Mouse (Mus musculus) urinary bladder, adult 18-20 months (tissue): ENCODE measurements at regions not wholly inside any gene's neighbourhood (a gene's known extent, or its start where the extent isn't known, plus 50 kb on each side); places are given as distances from the start of the nearest gene placed in this dataset.

Experiments used
- DNase-seq, 2 experiments: peaks; one replicate each; pipeline ENCODE4 v3.0.0; 2022; ENCODE audit warnings: low spot score in 2 of 2, mixed read lengths in 2 of 2

DNA sequence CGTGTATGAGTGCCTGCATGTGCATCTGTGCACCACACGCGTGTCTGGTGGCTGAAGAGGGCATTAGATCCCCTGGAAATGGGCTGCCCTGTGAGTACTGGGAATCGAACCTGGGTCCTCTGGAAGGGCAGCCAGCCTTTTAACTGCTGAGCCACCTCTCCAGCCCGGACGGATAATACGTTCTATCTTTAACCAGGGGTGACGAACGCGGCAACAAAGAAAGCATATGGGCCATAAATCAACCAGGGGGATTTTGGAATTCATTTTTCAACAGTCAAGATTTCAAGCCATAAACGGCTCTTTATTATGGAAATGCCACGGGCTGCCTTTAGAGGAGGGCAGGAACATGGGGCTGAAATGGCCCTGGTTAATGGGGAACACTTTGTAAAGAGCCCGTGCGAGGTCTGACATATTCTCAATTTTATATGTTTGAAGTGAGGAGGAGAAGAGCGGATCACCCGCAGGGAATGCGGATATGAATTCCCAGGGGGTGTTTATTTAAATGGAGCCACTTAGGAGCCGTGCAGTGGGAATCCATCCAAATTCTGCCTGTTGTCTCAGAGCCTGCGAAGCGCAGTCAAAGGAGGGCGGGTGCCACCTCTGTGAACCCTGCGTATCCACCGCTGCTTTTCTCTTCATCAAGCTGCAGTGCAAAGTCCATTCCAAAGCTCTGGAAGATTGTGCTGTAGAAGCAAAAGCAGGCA, 118.0 kb upstream of the Sulf2 start:
- no peak for DNase-seq

DNA sequence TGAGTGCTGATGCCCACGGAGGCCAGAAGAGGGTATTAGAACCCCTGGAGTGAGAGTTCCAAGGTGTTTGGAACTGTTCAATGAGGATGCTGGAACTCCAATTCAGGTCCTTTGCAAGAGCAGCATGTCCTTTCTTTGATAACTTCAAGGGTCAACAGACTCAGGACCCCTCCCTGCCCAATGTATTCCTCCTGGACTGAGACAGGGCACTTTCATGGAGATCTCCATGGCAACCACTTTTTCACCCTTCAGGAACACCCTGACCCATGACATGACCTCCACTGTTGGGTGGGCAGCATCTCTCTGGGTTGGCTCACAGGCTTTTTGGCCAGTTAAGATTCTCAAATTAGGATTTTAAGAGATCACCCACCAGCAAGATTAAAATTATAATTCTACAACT, 117.4 kb upstream of the Sulf2 start:
- no peak for DNase-seq

DNA sequence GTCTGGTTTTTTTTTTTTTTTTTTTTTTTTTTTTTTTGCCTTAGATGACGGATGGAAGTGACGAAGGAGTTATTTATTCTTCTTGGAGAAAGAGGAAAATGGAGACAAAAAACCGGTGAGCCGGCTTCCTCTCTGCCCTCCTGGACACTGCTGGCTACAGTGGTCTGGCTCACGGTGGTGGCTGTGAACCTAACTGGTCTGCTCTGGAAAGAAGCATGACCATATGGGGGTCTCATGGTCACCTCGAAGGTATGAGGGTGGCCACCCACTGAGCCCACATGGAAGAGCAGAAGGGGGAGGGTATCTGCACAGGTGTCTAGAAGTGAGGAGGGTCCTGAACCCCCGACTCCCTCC, 116.7 kb upstream of the Sulf2 start:
- no peak for DNase-seq

DNA sequence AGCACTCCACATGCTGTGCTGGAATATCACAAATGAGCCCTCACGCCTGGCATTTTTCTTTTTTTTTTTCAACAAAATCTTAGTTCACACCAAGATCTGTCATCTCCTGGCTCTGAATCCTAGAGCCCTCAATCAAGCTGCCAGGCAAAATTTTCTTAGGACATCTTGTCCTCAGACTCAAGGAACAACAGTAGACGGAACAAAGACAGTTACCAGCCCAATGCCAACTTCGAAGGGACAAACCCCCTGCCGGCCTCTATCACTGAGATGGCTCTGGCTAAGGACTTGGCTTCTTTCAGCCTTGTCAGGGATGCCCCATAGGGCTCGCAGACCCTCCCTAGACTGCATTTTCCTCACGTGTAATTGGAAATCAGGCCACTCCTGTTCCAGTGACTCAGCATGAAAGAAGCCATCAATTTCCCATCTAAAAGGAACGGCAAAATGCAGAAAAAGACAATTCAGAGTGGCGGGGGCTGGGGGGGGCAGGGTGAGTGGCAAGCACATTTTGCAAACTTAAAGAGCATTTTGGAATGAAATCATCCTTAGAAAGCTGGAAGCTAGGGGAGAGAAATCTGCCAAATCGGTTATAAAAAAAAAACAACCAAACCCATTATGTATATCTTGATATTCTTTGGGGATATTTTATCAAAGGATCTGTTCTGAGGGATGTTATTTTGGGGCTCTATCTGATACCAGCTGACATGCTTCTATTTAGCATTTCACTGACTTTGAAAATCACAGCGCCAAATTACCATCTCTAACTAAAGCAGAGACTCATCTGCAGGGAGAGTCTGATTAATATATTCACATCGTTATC, 116.1 kb upstream of the Sulf2 start:
- DNase-seq: no peak

DNA sequence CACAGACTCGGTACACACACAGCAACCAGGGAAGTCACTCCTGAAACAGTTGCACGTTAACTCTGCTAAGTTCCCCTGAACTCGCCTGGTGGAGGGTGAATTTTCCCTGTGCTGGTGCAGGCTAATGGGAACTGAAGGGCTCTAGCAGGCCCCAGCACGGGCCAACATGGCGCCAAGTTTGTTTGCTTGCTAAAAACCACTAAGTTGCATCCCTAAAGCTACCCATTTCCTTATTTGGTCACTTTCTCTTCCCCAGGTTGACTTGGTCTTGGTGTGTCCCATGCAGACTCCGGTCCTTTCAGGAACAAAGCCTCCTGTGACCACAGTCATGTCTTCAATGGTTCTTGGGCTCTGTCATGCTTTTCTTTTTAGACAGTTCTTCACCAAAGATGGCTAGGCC, 114.5 kb upstream of the Sulf2 start:
- no peak for DNase-seq

DNA sequence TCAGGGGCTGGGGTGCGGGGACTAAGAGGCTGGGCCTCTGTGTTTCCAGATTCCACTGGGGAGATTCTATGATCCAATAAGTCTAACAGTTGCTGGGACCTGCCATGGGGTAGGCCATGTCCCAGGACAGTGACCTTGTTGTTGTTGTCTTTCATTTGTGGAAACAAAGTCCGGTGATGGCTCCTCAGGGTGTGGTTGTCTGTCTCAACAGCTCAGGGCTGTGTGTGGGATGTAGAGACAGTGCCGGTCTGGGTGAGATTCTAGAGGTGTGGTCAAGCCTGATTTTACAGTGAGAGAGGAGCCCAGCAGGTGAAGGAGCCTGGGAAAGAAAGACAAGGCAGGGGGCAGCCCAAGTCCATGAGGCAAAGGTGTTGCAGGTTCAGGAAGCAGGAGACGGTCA, 111.5 kb upstream of the Sulf2 start:
- no peak for DNase-seq

DNA sequence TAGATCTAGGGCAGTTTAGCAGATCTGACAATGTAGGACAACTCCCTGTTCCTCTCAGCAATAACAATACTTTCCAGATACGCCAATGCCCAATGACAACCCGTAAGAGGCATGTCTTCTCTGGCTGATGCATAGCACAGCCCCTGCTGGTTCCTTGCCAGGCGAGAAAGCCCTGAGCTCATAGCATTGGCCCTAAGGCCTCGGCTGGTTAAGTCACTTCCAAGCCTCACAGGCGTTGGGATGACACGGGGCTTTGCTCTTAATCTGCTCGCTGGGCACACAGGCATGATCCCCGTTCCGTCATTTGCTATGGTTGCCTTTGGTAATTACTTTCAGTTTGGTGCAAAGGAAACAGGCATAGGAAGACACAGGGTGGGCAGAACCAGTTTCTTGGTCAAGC, 111.0 kb upstream of the Sulf2 start:
- no peak for DNase-seq

DNA sequence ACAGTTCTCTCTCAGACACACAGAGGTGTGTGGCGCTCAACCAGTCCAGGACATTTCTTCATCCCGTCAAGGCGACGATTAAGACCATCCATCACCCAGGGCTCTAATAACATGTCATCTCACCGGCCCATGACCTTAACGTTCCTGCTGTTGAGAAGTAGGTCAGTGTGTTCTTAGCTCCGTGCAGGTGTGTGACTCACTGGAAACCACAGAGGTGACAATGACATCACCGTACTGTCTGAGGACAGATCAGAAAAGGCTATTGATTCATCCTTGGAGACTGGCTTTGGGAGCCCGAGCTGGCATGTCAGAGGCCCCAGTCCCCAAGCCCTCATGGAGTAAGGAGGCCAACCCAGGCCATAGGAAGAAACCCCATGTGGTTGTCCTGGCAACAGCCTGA, 109.3 kb upstream of the Sulf2 start:
- DNase-seq: no peak

DNA sequence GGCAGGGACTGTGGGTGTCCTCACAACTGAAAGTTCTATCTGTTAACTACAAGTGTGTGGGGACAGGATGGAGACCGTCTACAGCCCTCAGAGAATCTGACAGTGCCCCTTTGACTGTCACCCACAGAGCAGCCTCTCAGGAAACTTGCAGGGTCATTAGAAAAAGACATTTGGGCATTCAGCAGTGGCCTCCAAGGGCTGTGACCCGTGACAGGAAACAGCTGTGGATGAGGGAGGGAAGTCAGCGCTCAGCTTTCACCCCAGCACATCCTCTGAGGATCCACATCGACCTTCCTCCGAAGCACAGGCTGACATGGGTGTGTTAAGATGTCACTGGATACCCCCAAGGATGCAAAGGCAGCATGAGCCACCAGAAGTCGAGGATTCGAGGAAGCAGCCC, 106.3 kb upstream of the Sulf2 start:
- DNase-seq: no peak

DNA sequence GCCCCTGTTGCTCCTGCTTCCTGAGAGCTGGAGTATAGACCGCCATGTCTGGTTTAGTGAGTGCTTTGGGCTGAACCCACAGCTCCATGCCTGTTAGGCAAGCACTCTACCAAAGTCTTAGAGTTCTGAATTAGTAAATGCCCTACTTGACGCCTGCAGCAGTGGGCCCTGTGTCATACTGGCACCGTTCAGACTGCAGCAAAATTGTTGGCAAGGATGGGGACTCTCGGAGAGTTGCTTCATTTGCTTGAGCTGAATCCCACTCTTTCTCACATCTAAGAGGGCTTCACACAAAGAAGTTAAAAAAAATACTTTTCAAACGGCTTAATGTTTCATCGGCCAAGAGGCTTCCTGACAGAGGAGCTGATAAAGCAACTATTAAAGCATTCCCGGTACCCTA, 105.6 kb upstream of the Sulf2 start:
- no peak for DNase-seq

DNA sequence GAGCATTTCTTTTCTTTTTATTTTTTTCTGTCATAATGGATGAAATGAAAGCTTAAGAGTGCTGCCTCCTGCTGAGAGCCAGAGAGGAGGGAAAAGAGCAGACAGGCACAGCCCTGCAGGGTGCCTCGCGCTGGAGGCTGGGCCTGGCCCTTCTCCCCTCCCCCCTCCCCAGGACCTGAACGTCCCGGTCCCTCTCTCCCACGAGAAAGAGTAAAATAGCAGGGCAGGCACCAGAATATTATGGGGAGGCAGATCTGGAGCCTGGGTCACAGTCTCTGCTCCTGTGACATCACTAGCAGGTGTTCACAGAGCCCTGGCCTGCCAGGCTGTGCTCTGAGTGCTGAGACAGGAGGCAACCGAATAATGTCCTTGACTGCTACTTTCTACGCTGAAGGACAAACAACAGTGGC, 103.3 kb upstream of the Sulf2 start:
- DNase-seq: no peak

DNA sequence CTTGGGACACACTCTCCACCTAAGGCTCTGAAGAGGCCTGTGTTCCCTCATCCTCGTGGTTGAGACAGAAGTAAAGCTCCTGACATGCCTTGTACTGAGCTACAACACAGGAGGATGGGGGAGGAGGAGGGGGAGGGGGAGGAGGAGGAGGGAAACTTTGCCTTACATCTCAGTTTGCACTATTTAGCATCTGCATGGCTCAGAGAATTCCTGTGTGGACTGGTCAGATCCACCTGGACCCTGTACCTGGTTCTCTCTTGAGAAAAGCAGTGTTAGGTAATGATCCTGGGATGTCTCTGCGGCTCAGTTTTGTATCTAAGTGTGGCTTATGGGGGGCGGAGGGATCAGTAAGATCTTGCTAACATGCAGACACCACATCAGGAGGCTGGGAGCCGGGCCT, 102.2 kb upstream of the Sulf2 start:
- DNase-seq: no peak

DNA sequence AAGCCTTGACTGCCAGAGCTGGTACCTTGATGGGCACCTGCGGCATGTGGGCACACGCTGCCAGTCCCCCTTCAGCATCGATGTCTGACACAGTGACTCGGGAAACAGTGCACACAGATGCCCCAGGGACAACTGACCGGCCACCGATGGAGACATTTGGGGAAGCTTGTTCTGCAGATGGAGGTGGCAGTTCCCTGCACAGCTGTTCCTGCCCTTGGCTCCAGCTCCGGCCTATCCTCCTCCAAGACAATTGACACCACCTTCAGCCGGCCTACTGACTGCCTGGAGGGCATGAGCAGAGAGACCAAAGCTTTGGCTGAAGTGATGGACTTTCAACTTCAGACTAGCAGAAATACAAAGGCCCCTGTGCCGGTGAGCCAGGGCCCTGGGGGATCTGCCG, 100.7 kb upstream of the Sulf2 start:
- no peak for DNase-seq

DNA sequence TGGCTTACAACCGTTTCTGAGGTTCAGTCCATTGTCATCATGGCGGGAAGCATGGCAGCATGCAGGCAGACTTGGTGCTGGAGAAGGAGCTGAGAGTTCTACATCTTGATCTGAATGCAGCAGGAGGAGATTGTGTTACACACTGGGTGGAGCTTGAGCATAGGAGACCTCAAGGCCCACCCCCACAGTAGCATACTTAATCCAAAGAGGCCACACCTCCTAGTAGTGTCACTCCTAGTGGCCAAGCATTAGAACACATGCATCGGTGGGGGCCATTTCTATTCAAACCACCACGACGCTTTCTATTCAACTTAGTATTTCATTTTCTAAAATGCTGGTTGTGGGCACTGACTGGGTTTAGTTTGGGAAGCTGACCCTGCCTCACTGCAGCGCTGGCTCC, 99.1 kb upstream of the Sulf2 start:
- DNase-seq: no peak

DNA sequence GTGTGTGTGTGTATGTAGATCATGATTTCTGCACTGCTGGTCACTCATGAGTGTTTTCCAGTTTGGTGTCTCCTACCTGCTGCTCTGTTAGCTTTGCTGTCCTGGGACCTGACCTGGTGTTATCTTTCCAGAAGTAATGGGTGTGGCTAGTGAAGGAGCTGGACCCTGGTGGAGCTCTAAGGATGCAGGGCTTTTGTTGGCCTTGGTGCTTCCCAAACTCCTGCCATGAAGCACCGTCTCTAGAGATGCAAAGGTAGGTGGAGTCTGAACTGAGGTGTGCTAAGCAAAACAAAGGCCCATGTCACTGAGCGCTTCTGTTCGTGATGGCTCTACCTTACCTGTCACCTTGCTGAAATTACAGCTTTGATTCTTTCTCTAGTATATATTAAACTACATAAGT, 96.6 kb upstream of the Sulf2 start:
- no peak for DNase-seq

DNA sequence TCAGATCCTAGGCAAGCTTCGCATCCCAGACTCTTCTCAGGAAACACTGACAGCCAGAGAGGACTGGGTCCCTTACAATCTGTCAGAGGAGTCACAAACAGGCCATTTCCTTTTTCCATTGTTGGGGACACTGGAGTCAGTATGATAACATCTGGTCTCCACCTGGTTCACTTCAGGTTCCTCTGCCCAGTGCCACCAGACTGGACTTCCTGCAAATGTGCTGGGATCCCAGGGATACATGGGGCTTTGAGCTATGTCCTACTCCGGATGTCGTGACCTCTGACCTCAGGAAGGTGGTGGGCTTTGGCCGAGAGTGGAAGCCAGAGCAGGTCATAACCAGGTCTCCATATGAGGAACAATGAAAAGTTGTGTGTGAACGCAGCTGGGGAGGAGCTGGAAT, 96.0 kb upstream of the Sulf2 start:
- no peak for DNase-seq

DNA sequence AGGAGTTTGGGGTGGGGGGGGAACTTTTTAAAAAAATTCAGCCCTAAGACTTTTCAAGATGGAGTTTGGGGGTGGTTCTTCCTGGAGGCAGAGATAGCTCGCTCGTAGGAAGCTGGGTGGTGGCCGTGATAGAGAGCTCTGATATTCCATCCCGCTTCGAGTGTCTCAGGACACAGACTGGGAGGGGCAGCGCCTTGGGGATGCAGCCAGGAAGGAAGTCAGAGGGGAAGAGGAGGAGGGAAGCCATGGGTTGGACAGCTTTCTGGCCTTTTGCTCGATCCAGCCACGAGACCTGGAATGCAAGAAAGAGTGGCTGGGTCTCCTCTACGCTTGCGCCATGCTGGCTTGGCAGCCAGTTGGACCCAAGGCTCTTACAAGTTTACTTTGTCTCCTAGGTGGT, 95.1 kb upstream of the Sulf2 start:
- no peak for DNase-seq

DNA sequence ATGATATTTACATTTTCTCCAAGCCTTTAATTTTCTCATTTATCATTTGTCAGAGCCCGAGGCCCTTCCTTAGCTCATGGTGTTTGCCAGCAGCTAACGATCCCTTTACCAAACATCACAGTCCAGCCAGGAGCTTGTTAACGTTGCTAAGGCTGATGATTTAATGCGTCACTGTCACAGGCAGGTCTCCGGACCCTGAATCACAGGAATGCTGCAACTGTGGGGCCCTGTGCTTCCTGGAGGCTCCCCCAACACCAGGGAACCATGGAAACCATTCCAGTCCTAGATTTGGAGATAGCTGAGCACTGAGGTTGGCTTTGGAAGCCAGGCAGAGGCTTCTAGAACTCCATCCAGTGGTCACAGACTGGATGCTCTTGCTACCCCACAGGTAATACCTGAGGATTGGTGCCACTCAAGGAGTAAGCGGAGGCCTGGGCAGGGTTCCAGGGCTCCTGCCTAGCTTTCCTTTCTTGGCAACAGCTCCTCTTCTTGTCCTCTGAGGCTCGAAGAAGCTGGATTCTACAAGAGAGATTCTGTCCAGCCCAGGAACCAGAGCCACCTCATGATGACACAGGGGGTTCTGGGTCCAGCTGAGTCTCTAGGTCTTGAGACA, 94.0 kb upstream of the Sulf2 start:
- DNase-seq: no peak

DNA sequence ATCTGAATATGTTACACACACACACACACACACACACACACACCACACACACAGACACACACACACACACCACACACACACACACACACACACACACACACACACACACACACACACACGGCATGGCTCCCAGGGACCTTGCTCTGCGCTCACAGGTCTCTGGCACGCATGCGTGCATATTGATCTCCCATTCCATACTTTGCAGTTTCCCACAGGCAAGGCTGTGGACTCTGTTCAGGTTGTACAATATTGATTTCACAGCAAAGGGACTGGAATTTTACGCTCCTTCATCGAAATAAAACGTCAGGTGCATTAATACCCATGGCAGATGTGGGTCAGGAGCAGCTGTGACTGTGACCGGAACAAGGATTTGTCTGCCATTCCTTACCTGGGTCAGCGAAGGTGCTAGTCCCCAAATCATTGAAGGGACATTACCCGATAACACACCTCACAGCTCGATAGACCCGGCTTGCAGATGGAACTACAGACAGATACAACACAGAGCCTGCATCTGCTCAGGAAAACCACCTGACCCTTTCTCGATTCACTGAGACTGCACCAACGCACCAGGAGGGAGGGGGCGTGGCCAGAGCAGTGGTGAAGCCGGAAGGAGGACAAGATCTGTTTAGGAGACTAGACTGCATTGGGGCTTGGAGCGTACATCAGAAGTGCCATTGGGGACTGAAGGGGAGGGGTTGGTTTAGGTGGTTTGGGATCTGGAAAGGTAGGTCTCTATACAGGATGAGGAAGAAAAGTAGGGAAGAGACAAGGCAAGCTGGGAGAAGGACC, 91.1 kb upstream of the Sulf2 start:
- no peak for DNase-seq

DNA sequence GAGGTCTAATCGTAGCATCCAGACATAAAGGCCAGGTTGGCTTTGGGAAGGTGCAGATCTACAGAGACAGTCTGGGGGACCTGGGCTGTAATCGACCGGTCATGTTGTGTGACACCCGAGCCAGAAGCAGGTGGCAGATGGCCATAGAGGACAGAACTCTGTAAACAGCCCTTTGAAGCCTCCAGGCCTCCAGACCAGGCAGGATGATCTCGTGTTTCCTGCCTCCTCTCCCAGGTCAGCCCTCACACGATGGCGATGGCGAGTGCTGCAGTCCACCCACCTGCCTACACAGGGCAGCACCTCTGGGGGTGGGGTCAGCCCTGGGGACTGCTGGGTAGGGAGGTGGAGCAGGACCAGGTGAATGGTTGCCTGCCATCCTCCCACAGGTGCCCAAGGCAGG, 89.8 kb upstream of the Sulf2 start:
- DNase-seq: no peak

DNA sequence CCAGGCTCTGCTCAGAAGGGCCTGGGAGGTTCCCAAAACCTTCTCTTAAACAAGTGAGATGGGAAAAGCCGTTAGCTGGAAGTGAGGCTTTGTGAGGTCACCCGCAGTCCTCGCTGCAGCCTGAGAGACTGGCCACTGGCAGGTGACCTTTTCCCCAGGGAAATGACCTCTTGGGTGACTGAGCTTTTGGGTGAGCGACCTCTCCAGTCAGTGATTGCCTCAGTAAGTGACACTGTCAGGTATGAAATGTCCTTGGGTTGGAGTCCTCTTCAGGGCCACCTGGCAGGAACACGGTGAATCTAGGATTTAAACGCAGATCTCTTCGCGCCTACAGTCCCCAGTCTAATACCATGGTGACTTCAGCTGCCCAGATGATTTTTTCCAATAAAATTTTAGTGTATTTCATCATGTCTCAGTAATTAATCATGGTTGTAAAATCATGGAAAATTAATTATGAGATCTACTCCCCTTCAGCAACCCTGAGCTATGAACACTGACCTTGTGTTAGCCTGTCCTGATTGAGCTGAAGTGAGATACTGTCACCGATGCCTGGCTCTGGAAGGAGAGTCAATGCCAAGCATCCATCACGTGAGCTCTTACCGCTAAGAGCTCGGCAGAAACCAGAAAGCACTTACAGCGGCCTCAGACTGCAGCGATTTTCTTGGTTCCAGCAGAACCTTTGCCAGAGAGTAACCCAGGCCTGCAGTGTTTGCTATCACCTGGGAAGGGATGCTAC, 87.5 kb upstream of the Sulf2 start:
- DNase-seq: no peak

DNA sequence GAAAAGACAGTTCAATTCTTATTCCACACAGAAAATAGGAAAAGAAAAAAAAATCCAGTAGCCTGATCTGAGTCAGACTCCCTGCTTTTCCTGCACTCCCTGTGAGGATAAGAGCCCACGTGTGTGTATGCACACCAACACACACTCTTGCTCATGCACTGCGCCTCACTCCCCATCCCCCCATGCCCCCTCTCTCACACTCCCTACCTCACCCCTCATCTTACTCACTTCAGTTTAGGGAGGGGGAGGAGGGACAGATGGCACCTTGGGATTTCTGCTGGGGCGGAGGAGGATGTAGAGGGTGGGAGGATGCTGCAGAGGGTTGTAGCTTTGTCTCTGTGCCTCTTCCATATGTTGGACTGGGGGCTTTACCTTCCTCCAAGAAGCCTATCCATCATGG, 85.8 kb upstream of the Sulf2 start:
- DNase-seq: no peak
